Mouse (Mus musculus) liver, adult 2 months (tissue): Measurements from ENCODE around the gene Pfpl.

Source experiments
- CTCF ChIP-seq: fragments of 200-500 bp; IDR thresholded peaks from 2 replicates; pipeline ENCODE4 v1.5.1; 2011; ENCODE audit warnings: low read depth, low read length, control low read depth
- POLR2A ChIP-seq: fragments of 200-500 bp; IDR thresholded peaks from 2 replicates; pipeline ENCODE4 v1.6.1; 2011; ENCODE audit warnings: low read length, control low read depth; ENCODE audit not compliant: insufficient read depth; ENCODE audit errors: extremely low read depth

GRCm38 (mm10) chr19:12457401-12458066 lies 29.8 kb downstream of the Pfpl start:
- TF ChIP-seq CTCF = no peak
- TF ChIP-seq POLR2A = no peak
